Mouse (Mus musculus): ENCODE data around the gene Aaed1. TPM values are rescaled to one million over a fixed set of nuclear protein-coding genes. Genes with fewer than 3 reads are reported as not detected.

Aaed1 gene
- polyA plus RNA-seq, 1 experiment from 2014 or later = 37.8 TPM

- no peak overlapping the region for H3K4me3 ChIP-seq (ENCODE audit: low read depth, low read length)
- no peaks in the 10 kb centered on the region for H3K36me3 ChIP-seq (replicated peaks; ENCODE audit: insufficient read depth, low read length)
- no peaks in the 10 kb centered on the region for H3K9me3 ChIP-seq (ENCODE audit: low read length)
- 50% methylated on average over 5 of the region's 5 CpGs for WGBS (ENCODE audit: insufficient replicate concordance)
- no peak overlapping the region for H3K27ac ChIP-seq (ENCODE audit: low read depth)
- H3K27me3 ChIP-seq (ENCODE audit: insufficient read depth, low read length) = no peaks in the 10 kb centered on the region
- DNase-seq (no peak), ATAC-seq (no peak)
- H3K4me2 ChIP-seq (ENCODE audit: low read depth, low read length) = no peak overlapping the region
- no peak overlapping the region for H3K9ac ChIP-seq (replicated peaks)
- TF ChIP-seq EP300 (IDR thresholded peaks at IDR 0.05; ENCODE audit: low read depth) (no peak), CTCF (IDR thresholded peaks at IDR 0.05; ENCODE audit: low read depth) (no peak)
- peaks cover 11% of the 10 kb centered on the region for H3K4me1 ChIP-seq (ENCODE audit: insufficient read depth)
Measured at GRCm38 (mm10) chr13:64252147-64252546, 60.4 kb downstream of the Aaed1 start.

GRCm38 (mm10) chr13:64250363-64250762 is 62.1 kb downstream of the Aaed1 start:
- peaks cover 11% of the 10 kb centered on the region for H3K4me1 ChIP-seq (ENCODE audit: insufficient read depth)
- DNase-seq (peak; percentile 39), ATAC-seq (no peak)
- no peaks in the 10 kb centered on the region for H3K27me3 ChIP-seq (ENCODE audit: insufficient read depth, low read length)
- H3K9ac ChIP-seq (replicated peaks) = no peak overlapping the region
- H3K9me3 ChIP-seq (ENCODE audit: low read length) = no peaks in the 10 kb centered on the region
- H3K27ac ChIP-seq (ENCODE audit: low read depth) = no peak overlapping the region
- TF ChIP-seq CTCF (IDR thresholded peaks at IDR 0.05; ENCODE audit: low read depth) (peak; percentile 68), EP300 (IDR thresholded peaks at IDR 0.05; ENCODE audit: low read depth) (no peak)
- no peaks in the 10 kb centered on the region for H3K36me3 ChIP-seq (replicated peaks; ENCODE audit: insufficient read depth, low read length)
- WGBS (ENCODE audit: insufficient replicate concordance) = 6% methylated on average over 1 of the region's 1 CpGs
- H3K4me3 ChIP-seq (ENCODE audit: low read depth, low read length) = no peak overlapping the region
- H3K4me2 ChIP-seq (ENCODE audit: low read depth, low read length) = no peak overlapping the region

- ATAC-seq (peak; percentile 83), DNase-seq (peak; percentile 91)
- Histone ChIP-seq H3K27ac (ENCODE audit: low read depth) (peak overlapping the region; percentile 84), H3K9me3 (ENCODE audit: low read length) (no peaks in the 10 kb centered on the region), H3K27me3 (ENCODE audit: insufficient read depth, low read length) (no peaks in the 10 kb centered on the region), H3K4me1 (ENCODE audit: insufficient read depth) (peaks cover 11% of the 10 kb centered on the region), H3K36me3 (replicated peaks; ENCODE audit: insufficient read depth, low read length) (no peaks in the 10 kb centered on the region), H3K4me2 (ENCODE audit: low read depth, low read length) (peak overlapping the region; percentile 97), H3K9ac (replicated peaks) (peak overlapping the region; percentile 72), H3K4me3 (ENCODE audit: low read depth, low read length) (peak overlapping the region; percentile 70)
- 5% methylated on average over 22 of the region's 22 CpGs for WGBS (ENCODE audit: insufficient replicate concordance)
- TF ChIP-seq CTCF (IDR thresholded peaks at IDR 0.05; ENCODE audit: low read depth) = peak; percentile 98
- TF ChIP-seq EP300 (IDR thresholded peaks at IDR 0.05; ENCODE audit: low read depth) = no peak
Measured at GRCm38 (mm10) chr13:64248775-64249524, 63.6 kb downstream of the Aaed1 start.

GRCm38 (mm10) chr13:64248161-64248774 is 64.2 kb downstream of the Aaed1 start:
- ATAC-seq = peak; percentile 92

GRCm38 (mm10) chr13:64246106-64246505 is 66.4 kb downstream of the Aaed1 start:
- TF ChIP-seq EP300 (IDR thresholded peaks at IDR 0.05; ENCODE audit: low read depth) (no peak), CTCF (IDR thresholded peaks at IDR 0.05; ENCODE audit: low read depth) (no peak)
- WGBS (ENCODE audit: insufficient replicate concordance) = 75% methylated on average over 12 of the region's 12 CpGs
- no peak overlapping the region for H3K4me3 ChIP-seq (ENCODE audit: low read depth, low read length)
- H3K9ac ChIP-seq (replicated peaks) = no peak overlapping the region
- peaks cover 8% of the 10 kb centered on the region for H3K4me1 ChIP-seq (ENCODE audit: insufficient read depth)
- H3K4me2 ChIP-seq (ENCODE audit: low read depth, low read length) = no peak overlapping the region
- DNase-seq (no peak), ATAC-seq (no peak)
- H3K27ac ChIP-seq (ENCODE audit: low read depth) = no peak overlapping the region
- H3K9me3 ChIP-seq (ENCODE audit: low read length) = no peaks in the 10 kb centered on the region
- H3K36me3 ChIP-seq (replicated peaks; ENCODE audit: insufficient read depth, low read length) = 0 out of 2 replicates have a peak, but pooled peaks cover 6% of the 10 kb centered on the region
- no peaks in the 10 kb centered on the region for H3K27me3 ChIP-seq (ENCODE audit: insufficient read depth, low read length)

More at GRCm38 (mm10) chr13:64248161-64248774, 64.2 kb downstream of the Aaed1 start:
- WGBS (ENCODE audit: insufficient replicate concordance) = under 1% methylated on average over 24 of the region's 24 CpGs
- peak; percentile 79 for DNase-seq
- peak overlapping the region; percentile 84 for H3K27ac ChIP-seq (ENCODE audit: low read depth)
- no peaks in the 10 kb centered on the region for H3K9me3 ChIP-seq (ENCODE audit: low read length)
- H3K4me2 ChIP-seq (ENCODE audit: low read depth, low read length) = peak overlapping the region; percentile 97
- peaks cover 11% of the 10 kb centered on the region for H3K4me1 ChIP-seq (ENCODE audit: insufficient read depth)
- H3K36me3 ChIP-seq (replicated peaks; ENCODE audit: insufficient read depth, low read length) = no peaks in the 10 kb centered on the region
- H3K9ac ChIP-seq (replicated peaks) = peak overlapping the region; percentile 72
- H3K27me3 ChIP-seq (ENCODE audit: insufficient read depth, low read length) = no peaks in the 10 kb centered on the region
- TF ChIP-seq EP300 (IDR thresholded peaks at IDR 0.05; ENCODE audit: low read depth) = no peak
- TF ChIP-seq CTCF (IDR thresholded peaks at IDR 0.05; ENCODE audit: low read depth) = no peak
- peak overlapping the region; percentile 70 for H3K4me3 ChIP-seq (ENCODE audit: low read depth, low read length)

- WGBS (ENCODE audit: insufficient replicate concordance) = 75% methylated on average over 4 of the region's 4 CpGs
- no peak overlapping the region for H3K9ac ChIP-seq (replicated peaks)
- H3K36me3 ChIP-seq (replicated peaks; ENCODE audit: insufficient read depth, low read length) = 0 out of 2 replicates have a peak, but pooled peaks cover 6% of the 10 kb centered on the region
- no peak for TF ChIP-seq EP300 (IDR thresholded peaks at IDR 0.05; ENCODE audit: low read depth)
- H3K27ac ChIP-seq (ENCODE audit: low read depth) = no peak overlapping the region
- no peak overlapping the region for H3K4me2 ChIP-seq (ENCODE audit: low read depth, low read length)
- ATAC-seq = peak; percentile 65
- H3K9me3 ChIP-seq (ENCODE audit: low read length) = no peaks in the 10 kb centered on the region
- DNase-seq = peak; percentile 27
- H3K27me3 ChIP-seq (ENCODE audit: insufficient read depth, low read length) = no peaks in the 10 kb centered on the region
- H3K4me3 ChIP-seq (ENCODE audit: low read depth, low read length) = no peak overlapping the region
- peaks cover 8% of the 10 kb centered on the region for H3K4me1 ChIP-seq (ENCODE audit: insufficient read depth)
Measured at GRCm38 (mm10) chr13:64244685-64245261, 67.7 kb downstream of the Aaed1 start.

All from liver, postnatal 0 days (tissue).